Mouse (Mus musculus) frontal cortex, adult (tissue): ENCODE measurements at regions not wholly inside any gene's neighbourhood (a gene's known extent, or its start where the extent isn't known, plus 50 kb on each side); places are given as distances from the start of the nearest gene placed in this dataset.
A peak's percentile ranks its signal among the peaks of the same experiment; 100 is the strongest.

ENCODE experiments used
- ATAC-seq: cut with Nextera tagmentation; 2 replicates; pipeline ENCODE4 v1.9.2; 2017; ENCODE audit warnings: mild to moderate bottlenecking, moderate library complexity, mixed read lengths; ENCODE audit not compliant: low TSS enrichment

DNA sequence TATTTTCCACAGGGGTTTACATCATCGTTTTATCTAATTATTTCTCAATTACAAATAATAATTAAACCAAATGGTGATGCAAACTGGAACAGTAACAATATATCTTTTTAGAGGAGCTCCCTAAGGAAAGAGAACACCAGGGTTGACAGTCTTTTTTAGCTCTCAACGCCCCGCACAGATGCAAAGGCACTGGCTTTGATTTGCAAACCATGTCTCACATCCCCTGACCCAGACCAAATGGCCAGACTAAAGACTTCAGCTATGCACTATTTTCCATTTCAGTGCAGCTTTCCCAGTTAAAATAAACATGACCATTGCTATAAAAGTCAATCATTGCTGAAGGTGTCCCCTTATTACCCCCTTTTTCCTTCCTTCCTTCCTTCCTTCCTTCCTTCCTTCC, 730.6 kb downstream of the Slc4a3 start:
- ATAC-seq = no peak

DNA sequence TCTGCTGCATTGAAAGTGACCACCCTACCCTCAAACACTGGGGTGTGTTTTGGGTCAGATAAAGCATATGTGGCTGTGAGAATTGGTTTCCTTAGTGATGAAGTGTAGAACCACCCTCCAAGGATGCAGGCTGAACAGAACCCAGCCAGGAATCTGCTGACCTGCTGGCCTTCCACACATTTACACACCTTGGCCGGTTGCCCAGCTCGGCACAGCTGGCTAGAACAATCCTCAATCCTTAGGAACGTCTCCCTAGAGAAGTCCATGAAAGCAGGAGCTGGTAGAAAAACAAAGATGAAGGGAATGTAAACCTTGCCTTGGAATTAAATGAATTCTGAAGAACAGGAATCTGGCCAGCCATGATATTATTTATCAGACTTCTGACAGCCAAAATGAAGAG, 737.3 kb downstream of the Slc4a3 start:
- no peak for ATAC-seq

DNA sequence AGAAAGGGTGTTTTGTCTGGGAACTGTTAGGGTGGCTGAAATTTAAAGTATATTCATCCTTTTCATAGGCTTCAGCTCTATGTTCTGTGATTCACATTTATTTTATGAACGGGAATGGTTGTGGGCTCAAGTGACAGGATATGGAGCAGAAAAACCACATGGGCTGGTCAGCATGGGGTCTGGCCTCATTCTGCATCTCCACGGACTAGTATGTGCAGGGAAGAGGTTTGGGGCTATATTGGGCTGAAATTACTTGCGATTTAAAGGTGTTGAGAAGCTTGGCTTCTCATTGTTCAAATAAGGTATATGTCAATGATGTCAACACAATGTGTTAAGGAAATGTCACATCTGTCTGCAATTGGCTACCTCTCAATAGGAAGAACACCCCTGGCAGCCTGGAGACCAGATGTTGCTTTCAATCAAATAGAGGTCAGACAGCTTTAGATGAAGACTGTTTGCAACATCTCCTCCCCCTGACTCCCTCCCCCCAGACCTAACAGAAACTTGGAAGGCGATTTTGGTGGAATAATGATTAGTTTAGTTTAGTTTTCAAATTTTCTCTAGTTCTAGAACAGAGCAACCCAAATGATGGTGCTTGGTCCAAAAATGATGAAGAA, 777.0 kb downstream of the Slc4a3 start:
- ATAC-seq = no peak

DNA sequence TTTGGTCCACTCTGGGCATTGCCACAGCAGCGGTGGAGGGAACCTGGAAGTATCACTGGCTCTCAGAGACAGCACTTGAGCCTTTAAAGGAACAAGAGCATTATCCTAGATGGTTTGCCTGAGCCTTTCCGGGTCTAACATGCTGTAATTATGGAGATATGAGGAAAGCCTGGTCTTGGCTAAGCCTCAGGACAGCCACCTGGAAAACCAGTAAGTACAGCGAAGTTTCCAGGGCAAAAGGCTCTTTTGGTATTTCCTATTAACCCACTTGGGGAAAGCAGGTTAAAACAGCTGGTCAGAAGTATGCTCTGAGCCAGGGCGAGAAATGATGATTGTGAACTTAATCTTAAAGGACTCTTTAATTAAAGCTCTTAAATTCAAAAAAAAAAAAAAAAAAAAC, 777.5 kb downstream of the Slc4a3 start:
- ATAC-seq = no peak

DNA sequence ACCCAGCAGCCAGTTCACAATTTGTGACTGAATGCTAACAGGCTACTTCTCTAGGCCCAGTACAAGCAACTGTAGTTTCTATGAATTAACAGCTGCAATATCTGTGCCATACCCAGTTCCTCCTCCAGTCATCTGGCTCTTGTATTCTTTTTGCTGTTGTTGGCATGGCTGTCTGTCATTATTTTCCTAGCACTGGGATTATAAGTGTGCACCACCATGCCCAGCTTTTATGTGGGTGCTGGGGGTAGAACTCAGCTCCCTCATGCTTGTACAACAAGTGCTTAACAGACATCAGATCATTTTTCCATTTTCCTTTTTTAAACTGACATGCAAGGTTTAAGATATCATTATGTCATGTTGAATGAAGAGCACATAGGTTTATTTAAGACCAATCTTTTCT, 789.9 kb downstream of the Slc4a3 start:
- ATAC-seq = no peak

DNA sequence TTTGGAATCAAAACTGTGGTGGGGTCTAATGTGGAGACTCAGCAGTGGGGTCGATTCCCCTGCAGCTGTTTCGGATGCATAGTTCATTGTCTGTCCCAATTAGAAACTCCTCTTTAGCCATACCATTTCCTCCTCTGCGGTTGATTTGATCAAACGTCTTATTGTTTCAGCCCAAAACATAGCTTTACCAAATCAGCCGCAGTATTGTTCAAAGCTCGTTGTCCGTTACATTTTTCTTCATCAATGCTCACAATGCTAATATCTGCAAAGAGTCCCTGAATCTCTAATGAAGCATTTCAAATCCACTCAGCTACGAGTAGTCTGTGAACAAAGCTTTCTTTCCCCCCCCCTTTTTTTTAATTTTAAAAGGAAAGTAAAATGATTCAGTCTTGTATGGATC, 816.0 kb downstream of the Slc4a3 start:
- ATAC-seq = no peak

DNA sequence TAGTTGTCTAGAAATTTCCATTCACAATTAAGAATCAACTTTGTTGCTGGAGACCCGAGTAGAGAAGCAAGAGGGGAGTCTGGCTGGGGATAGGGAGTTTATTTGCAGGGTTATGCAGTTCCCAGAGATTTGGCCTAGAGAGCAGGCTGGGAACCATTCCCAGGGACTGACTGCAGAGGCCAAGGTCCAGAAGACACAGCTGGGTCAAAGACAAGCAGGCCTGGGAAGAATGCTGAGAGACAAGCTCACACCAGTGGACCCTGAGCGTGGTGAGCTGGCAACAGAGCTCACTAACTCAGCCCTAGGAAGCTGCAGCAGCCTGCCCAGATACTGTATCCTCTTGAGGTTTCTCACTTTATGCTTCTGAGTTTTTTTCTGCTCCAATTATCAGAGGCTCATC, 827.9 kb downstream of the Slc4a3 start:
- no peak for ATAC-seq

DNA sequence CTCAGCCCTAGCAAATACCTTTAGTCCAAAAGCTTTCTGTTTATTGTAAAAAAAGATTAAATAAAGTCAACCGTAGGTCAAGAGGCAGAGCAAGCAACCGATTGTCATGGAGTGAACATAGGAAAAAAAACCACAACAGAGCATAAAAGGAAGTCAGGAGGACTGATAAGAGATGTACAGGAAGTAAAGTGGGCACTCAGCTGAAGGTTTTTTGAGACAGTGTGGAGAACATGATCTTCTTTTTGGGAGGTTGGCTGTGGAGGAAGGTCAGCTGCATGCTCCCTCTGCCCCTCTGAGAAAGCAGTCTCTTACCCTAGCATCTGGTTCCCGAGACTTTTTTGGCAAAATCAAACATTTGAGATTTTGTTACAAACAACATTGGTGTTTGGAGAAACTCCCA, 832.1 kb downstream of the Slc4a3 start:
- no peak for ATAC-seq

DNA sequence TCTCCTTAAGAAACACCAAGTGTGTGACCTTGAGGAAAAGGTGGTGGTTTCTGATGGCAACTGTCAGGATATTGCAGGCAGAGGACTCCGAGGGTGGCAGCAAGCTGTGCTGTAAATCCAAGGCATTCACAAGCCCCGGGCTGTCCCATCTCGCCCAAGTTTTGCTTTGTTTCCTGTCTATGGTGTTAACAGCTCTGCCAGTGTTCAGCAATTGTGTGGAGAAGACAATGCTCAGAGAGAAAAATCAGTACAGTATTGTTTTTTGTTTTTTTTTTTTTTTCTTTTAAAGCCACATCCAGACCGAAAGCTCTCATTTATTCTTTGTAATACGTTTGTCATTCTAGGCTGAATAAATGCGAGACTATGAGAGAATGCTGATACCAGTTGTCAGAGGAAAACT, 846.5 kb downstream of the Slc4a3 start:
- ATAC-seq = 0 out of 2 replicates have a peak, but pooled peaks have one; percentile 47

DNA sequence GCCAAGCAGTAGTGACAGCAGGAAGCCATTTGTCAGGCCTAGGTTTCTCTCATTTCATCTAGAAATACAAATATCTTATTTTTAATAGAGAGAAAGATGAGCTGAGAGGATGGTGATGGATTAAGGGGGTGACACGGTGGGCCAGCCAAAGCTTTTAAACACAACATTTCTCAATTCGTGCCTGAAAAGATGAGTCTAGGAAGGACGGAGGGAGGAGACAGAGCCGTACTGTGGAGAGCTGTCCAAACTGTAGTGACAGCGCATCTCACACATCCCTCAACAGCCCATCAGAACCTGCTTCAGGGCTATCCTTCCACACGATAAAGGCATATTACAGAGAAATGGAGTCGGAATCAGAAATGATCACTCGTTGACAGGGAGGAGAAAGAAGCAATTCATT, 848.0 kb downstream of the Slc4a3 start:
- ATAC-seq = no peak

DNA sequence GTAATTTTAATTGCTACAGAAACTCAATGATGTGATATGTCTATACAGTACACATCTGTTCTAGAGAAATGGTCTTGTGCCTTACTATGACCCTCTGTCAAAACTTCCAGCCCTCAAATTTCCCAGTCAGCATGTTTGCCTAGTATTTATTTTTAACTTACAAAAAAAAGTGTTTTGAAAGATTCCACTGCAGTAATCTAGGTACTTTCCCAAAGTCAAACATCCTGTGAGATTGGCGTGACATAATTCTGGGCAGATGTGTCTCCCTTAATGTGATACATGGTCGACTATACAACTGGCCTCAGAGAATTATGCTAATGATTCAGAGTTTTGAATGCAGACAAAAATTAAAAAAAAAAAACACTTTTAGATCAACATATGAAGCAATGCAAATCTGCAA, 856.8 kb downstream of the Slc4a3 start:
- ATAC-seq = no peak

DNA sequence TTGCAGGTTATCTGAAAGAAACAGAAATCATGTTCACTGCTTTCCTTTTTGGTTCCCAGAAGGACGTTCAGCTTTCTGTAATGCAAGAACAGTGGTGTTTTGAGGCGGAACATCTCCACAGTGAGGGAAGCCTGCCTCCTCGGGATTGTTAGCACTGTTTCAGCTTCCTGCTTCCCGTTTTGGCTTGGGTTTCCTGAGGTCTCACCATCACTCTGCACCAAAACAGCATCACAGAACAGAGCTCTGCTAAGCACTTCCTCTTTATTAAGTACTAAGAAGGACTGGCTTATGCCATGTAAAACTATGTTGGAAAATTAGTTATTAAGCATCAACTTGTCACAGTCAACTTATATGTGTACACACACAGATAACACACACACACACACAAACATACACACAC, 857.9 kb downstream of the Slc4a3 start:
- no peak for ATAC-seq

DNA sequence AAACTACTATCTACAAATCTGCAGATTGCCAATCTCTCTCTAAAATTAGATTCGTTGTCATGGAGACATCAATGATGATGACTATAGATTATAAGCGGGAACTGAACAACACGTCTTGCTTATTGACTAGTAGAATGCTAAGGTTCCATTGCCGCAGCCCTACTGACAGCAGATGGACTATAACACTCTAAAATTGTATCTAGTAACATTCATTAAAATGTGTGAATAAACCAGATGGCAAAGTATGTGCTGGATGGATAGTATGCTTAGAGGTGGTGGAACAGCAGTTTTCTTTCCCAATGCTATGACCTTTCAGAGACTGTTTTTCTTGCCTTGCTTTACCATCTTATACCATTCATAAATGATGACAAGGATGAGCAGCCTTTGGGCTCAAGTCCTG, 864.7 kb downstream of the Slc4a3 start:
- no peak for ATAC-seq

DNA sequence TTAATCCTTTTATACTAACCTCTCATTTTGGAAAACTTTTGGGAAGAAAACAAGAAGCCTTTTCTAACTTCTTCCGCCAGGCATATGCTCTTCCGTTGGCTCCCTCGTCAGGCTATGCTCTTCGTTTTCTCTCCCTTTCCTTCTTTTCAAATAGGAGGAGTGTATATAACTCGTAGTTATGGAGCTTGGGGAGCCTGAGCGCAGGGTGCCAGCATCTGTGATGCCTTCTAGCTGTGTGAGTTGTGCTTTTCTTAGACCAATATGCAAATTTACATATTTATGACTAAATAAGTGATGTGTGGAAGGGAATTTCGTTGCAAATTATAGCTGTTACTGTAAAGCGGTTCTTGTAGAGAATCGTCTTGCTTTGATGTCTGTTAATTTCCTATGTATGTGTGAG, 874.5 kb downstream of the Slc4a3 start:
- peak; percentile 95 for ATAC-seq

DNA sequence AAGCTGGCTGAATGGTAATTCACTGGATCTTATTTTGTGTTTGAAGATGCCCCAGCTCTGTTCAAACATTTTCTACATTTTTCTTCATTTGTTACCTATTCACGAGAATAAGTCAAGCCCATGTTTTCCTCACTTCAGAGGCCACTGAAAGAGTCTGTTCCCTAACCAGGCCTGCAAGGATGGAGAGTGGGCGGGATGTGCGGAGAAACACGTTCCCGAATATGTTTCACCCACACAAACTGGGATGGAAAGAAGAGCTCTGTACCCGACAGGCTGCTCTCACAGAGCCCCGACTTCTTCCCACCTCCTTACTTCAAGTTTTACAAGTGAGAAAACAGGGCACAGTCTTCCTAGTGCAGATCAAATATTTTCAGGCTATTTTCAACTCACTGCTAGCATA, 881.4 kb downstream of the Slc4a3 start:
- peak; percentile 98 for ATAC-seq

DNA sequence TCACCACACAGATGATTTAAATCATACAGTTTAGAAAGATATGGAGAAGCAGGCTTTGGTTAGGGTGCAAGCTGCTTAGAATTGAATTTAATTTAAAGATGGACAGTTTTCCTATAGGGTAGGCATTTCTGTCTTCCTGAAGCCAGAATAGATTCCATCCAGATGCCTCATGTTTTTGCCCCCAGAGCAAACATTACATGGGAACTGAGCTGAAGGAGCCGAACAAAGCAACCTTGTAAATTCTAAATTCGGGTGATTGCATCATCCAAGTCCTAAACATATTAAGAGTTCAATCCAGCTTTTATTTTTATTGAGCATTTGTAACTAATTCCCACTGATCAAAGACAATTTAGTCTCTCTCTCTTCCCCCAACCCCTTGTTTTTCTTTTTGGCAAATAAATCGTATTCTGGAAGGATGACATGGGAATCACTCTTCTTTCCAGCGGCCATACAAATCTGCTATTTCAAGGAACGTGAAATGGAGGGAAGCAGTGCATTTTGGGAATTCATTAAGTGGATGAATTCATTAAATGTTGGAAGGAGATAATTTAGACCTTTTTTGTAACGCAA, 884.1 kb downstream of the Slc4a3 start:
- ATAC-seq = no peak

DNA sequence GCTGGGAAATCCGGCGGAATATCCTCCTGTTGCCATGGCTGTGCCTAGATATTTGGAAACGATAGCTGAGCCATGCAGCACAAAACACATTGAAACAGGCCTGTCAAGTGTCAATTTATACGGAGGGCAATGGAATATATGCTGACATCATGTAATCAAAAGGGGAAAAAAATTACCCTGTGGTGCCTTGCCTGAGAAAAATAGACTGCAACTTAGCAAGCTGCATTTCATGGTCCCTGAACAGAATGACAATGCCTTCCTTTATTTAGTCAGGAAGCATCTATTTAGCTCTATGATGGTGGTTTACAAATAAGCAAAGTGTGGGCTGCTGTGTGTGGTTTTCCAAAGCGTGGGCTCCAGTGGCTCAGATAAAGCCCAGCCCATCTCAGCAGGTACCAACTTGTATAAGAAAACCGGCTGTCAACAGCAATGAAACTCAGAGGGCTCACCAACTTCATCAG, 887.4 kb downstream of the Slc4a3 start:
- no peak for ATAC-seq

DNA sequence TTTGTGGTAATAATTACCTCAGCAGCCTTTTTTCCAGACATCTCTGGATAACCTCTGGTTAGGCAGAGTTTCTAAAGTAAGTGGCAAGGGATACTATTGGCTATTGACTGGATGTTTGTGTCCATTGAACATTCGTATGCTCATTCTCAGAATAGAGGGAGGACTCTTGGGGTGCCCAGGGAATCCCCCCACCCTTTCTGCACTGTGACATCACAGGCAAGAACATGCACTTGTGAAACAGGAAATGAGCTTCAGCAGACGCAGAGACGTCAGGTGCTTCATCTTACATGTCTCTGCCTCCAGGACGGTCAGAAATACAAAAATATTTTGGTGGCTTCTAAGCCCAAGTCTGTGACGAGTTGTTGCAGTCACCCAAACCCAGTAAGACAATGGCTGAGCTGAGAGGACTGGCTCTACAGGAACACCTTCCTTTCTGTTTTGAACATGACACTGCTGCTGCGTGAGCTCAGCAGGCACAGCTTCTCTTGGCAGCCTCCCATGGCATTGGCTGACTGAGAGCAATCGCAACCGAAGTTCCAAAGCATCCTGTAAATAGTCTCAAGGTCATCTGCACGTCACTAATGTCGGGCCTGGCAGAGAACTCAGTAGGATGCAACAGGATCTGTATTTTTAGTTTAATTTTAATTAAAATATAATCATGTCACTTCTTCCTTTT, 904.6 kb downstream of the Slc4a3 start:
- ATAC-seq = no peak

DNA sequence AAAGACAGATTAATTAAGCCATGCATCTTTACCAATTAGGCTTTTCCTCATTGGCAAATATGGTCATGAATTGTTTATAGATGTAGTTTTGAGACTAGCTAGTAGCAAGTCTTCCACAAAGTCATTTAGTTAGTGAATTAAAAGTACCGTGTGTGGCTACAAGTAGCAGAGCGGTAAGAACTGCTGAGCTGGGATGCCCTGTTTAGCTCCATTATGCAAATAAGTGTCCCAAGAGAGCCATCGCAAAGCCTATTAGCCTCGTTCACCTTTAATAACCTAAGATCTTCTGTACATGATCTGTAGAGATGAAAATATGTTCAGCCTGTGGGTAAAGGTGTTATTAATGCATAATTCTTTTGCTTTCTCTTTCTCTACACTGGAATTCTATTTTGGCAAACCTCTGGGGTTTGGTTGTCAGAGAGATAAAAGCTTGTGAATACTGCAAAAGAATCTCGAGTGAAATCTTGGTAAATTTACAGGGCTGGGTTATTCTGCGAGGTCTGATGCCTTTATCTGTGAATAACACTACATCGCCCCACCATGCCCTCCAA, 907.2 kb downstream of the Slc4a3 start:
- no peak for ATAC-seq

DNA sequence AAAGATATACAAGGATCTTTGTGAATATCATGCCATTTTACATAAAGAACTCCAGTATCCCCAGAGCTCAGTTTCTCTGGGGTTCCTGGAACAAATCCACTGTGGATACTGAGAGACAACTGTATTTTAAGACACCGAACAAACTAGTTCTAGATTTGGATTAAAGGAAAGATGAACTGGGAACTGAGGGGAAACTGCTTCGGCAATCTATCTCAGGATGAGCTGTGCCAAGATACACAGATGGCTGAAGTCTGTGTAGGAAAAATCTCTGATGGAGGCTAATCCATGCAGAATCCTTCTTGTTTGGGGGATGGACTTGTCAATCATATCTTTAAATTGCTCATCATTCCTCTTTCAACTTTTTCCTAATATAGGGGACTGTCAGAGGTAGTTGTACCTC, 920.5 kb downstream of the Slc4a3 start:
- ATAC-seq = peak; percentile 91

DNA sequence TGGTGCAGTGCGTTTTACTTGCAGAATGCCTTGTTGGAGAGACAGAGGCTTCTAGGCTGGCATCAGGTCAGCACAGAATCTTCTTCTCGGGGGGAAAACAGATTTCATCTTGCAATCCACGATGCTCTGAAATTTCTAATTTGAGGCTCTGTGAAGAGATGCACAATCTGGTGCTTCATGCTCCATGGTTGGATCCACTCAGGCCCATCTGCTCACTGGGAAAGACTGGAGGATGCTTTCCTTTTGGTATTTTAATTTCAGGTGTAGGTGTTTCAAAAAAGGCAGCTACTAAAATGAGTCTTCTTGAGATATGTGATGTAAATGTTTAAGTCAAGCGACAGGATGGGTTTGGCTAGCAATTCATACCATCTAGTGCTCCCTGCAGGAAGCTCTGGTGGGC, 938.1 kb downstream of the Slc4a3 start:
- peak; percentile 88 for ATAC-seq

DNA sequence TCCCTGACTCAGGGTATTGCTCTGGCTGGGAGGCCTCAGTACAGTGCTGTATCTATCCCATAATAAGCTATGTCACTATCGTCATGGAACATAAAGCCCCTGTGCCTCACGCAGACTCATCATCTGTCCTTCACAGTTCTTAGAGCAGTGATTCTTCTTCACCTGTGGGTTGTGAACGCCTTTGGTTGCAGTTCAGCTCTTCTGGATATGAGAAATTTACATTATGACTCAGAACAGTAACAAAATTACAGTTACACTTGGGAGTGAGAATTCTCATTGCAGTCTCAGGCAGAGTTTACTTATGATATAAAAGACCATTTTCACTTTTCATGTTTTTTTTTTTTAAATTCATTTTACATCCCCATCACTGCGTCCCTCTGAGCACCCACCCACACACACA, 941.4 kb downstream of the Slc4a3 start:
- peak; percentile 53 for ATAC-seq
